Mouse (Mus musculus) forebrain, postnatal 0 days (tissue): Measurements from ENCODE around the gene Washc3. TPM values are rescaled to one million over a fixed set of nuclear protein-coding genes. Genes with fewer than 3 reads are reported as not detected.

Experiments used
- ATAC-seq: fragments of 200-750 bp; cut with Nextera tagmentation; 2 replicates; pipeline ENCODE4 v1.8.0; 2017; ENCODE audit warnings: mild to moderate bottlenecking, moderate library complexity
- DNase-seq: peaks from one replicate; pipeline ENCODE4 v3.0.0-alpha.2; 2015
- H3K27ac ChIP-seq: fragments of 300-500 bp; sonication (generic); 2 replicates; pipeline ENCODE4 v1.5.1; 2014; ENCODE audit warnings: low read depth, mild to moderate bottlenecking, antibody characterized with exemption, low read length, moderate library complexity, mixed read lengths
- H3K27me3 ChIP-seq: fragments of 300-500 bp; sonication (generic); 2 replicates; pipeline ENCODE4 v1.6.1; 2014; ENCODE audit warnings: mild to moderate bottlenecking, low read length, mixed read lengths; ENCODE audit not compliant: insufficient read depth
- H3K36me3 ChIP-seq: fragments of 300-500 bp; sonication (generic); 2 replicates; pipeline ENCODE4 v1.6.1; 2014; ENCODE audit warnings: mild to moderate bottlenecking, moderate library complexity; ENCODE audit not compliant: insufficient read depth
- H3K4me1 ChIP-seq: fragments of 300-500 bp; sonication (generic); 2 replicates; pipeline ENCODE4 v1.6.1; 2014; ENCODE audit warnings: antibody characterized with exemption; ENCODE audit not compliant: insufficient read depth
- H3K4me2 ChIP-seq: fragments of 300-500 bp; sonication (generic); 2 replicates; pipeline ENCODE4 v1.6.1; 2014; ENCODE audit warnings: low read depth, mild to moderate bottlenecking, moderate library complexity
- H3K4me3 ChIP-seq: fragments of 300-500 bp; sonication (generic); 2 replicates; pipeline ENCODE4 v1.5.1; 2014; ENCODE audit warnings: low read depth, low read length, mixed read lengths
- H3K9ac ChIP-seq: fragments of 300-500 bp; sonication (generic); 2 replicates; pipeline ENCODE4 v1.6.1; 2014; ENCODE audit warnings: mild to moderate bottlenecking
- H3K9me3 ChIP-seq: fragments of 300-500 bp; sonication (generic); 2 replicates; pipeline ENCODE4 v1.6.1; 2016; ENCODE audit warnings: low read length
- CTCF ChIP-seq: sonication (generic); IDR thresholded peaks from 2 replicates; pipeline ENCODE4 v1.5.1; 2016; ENCODE audit warnings: antibody characterized with exemption, control low read depth, low read depth
- WGBS: fragments of 180-500 bp; shearing (Covaris S2); extraction: QIAGEN DNeasy Blood & Tissue Kit; methylation state at CpG from one replicate; pipeline ENCODE4 v1.1.7; 2014; 5-methylcytosine and 5-hydroxymethylcytosine counted together
- polyA plus RNA-seq: library from polyadenylated mRNA; unstranded; fragments of >200 nt; fragmentation: Nextera tagmentation; extraction: Ambion mirVana; gene quantifications from 2 replicates; pipeline ENCODE4 v1.2.1, GENCODE M21; 2015
- total RNA-seq: library from RNA; depleted of rRNA; stranded (reverse); fragments of >200 nt; gene quantifications from 2 replicates; pipeline ENCODE4 v1.2.3, GENCODE M21; 2014

The Washc3 gene
- total and polyA plus RNA-seq, 2 experiments from 2014 or later, result 27.1 to 40.4 TPM

DNA sequence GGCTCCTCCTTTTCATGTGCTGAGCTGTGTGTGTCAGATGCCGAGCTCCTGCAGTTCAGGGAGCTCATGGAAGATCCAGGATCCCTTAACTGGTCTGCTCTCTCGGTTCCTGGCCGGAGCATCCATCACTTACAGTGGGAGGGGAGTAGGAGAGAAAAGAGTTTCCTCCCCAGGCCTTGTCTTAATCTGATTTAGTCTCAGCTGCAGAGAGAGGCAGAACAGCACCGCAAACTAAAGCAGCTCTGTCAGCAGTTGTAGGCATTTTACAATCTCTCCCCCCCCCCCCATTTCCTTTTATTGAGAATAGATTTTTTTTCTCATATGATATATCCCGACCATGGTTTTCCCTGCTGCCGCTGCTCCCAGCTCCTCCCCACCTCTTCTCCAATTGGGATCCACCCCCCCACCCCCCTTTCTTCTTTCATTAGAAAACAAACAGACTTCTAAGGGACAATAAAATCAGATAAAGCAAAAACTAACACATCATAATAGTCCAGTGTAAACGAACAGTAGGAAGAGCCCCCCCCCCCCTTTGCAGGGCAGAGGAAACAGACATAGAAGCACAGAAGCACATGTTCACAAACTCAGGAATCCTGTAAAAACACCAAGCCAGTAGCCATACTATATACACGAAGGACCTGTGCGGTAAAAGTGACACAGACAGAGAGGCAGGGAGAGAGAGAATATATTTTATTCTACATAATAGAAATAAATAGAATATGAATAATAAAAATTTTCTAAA, 51.4 kb downstream of the Washc3 start:
- DNase-seq, result no peak

DNA sequence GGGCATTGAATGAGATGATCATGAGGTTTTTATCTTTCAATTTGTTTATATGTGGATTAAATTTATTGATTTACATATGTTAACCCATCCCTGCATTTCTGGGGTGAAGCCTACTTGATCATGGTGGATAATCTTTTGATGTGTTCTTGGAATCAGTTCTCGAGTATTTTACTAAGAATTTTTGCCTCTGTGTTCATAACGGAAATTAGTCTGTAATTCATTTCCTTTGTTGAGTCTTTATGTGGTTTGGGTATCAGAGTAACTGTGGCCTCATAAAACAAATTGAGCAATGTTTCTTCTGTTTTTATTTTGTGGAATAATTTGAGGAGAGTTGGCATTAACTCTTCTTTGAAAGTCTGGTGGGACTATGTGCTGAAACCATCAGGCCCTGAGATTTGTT, 54.7 kb downstream of the Washc3 start:
- Histone ChIP-seq H3K27ac (no peak overlapping the region), H3K4me3 (no peak overlapping the region), H3K9ac (no peak overlapping the region), H3K36me3 (no peaks in the 10 kb centered on the region), H3K4me1 (no peaks in the 10 kb centered on the region), H3K9me3 (no peaks in the 10 kb centered on the region), H3K27me3 (no peaks in the 10 kb centered on the region), H3K4me2 (no peak overlapping the region)
- DNase-seq, result no peak
- no peak for TF ChIP-seq CTCF
- WGBS, result 96% methylated on average over 2 of the region's 2 CpGs
- no peak for ATAC-seq

More for the DNA sequence above, 51.4 kb downstream of the Washc3 start:
- Histone ChIP-seq H3K36me3 (no peaks in the 10 kb centered on the region), H3K4me3 (no peak overlapping the region), H3K27me3 (no peaks in the 10 kb centered on the region), H3K4me2 (no peak overlapping the region), H3K9me3 (no peaks in the 10 kb centered on the region), H3K9ac (no peak overlapping the region), H3K4me1 (no peaks in the 10 kb centered on the region), H3K27ac (no peak overlapping the region)
- no peak for ATAC-seq
- 80% methylated on average over 9 of the region's 9 CpGs for WGBS
- no peak for TF ChIP-seq CTCF

DNA sequence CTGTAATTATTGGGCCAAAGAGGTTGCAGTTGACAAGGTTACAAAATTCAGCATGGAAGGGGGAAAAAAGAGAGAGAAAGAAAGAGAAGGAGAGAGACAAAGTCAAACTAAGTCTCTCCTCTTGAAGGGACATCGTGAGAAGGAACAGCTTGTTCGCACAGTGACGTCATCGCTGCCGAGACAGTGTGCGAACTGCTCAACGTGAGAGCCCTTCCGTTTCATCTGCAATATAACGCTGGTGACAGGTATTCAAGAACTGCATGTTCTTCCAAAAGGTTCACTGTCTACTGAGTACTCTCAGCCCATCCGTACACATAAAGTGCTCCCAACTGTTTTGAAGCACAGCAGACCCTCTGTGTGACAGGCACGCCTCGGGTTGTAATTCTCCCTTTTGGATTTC, 59.4 kb downstream of the Washc3 start:
- Histone ChIP-seq H3K4me3 (no peak overlapping the region), H3K4me1 (no peaks in the 10 kb centered on the region), H3K27ac (no peak overlapping the region), H3K36me3 (no peaks in the 10 kb centered on the region), H3K9me3 (no peaks in the 10 kb centered on the region), H3K4me2 (no peak overlapping the region), H3K27me3 (no peaks in the 10 kb centered on the region), H3K9ac (no peak overlapping the region)
- DNase-seq, result no peak
- no peak for ATAC-seq
- TF ChIP-seq CTCF, result no peak
- 84% methylated on average over 12 of the region's 12 CpGs for WGBS

DNA sequence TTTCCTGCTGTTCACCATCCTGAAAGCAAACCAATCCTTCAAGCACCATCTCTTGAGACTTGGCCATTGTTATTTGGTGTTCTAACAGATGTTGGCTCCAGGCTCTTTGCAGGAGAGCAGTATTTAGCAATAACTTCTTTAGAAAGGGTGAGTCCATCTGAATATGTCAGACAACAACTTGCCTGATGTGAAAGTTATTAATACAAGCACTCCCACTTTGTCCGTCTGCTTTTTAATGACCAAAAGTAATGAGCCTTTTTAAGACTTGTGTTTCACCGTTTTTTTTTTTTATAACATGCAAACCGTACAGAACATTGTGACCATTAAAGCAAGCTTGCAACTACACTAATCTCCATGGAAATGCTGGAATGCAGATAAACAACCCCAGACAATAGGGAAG, 60.3 kb downstream of the Washc3 start:
- H3K4me3 ChIP-seq, result no peak overlapping the region
- 31% methylated on average over 3 of the region's 3 CpGs for WGBS
- no peak overlapping the region for H3K9ac ChIP-seq
- no peak for DNase-seq
- no peak for ATAC-seq
- H3K4me2 ChIP-seq, result no peak overlapping the region
- no peaks in the 10 kb centered on the region for H3K27me3 ChIP-seq
- no peaks in the 10 kb centered on the region for H3K4me1 ChIP-seq
- no peaks in the 10 kb centered on the region for H3K36me3 ChIP-seq
- no peaks in the 10 kb centered on the region for H3K9me3 ChIP-seq
- no peak overlapping the region for H3K27ac ChIP-seq
- no peak for TF ChIP-seq CTCF

DNA sequence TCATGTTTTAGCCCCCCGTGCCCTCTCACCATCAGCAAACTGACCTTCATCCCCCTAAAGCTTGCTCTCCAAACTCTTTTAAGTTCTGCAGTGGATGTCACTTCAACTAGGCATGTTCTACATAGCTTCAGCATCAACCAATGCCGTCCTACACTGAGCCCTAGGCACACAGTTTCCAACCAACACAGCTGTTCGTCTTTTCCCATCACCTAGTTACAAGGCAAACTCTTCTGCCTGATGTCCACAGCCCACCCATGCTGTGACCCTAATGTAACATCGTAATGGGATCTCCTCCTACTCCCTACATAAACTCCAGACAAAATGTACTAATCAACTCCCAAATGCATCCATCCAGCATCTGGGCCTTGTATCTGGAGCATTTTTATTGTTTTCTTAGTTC, 62.5 kb downstream of the Washc3 start:
- 90% methylated on average over 4 of the region's 4 CpGs for WGBS
- Histone ChIP-seq H3K9me3 (no peaks in the 10 kb centered on the region), H3K4me3 (no peak overlapping the region), H3K27ac (no peak overlapping the region), H3K9ac (no peak overlapping the region), H3K4me1 (no peaks in the 10 kb centered on the region), H3K27me3 (no peaks in the 10 kb centered on the region), H3K36me3 (no peaks in the 10 kb centered on the region), H3K4me2 (no peak overlapping the region)
- no peak for TF ChIP-seq CTCF
- ATAC-seq, result no peak
- no peak for DNase-seq

DNA sequence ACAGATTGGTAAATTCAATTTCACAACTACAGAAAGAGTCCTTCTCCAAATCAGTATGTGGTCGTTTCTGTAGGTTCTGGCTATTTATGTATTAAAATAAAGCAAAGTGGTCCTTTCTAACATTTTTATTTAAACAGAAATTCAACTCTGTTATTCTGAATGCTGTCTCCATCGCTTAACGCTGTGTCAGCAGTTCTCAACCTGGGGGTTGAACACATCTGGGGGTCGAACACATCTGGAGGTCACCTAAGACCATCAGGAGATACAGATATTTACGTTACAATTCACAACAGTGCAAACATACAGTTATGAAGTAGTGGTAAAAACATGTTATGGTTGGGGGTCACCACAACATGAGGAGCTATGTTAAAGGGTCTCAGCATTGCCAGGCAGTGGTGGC, 73.2 kb downstream of the Washc3 start:
- no peak overlapping the region for H3K4me2 ChIP-seq
- no peak overlapping the region for H3K27ac ChIP-seq
- no peaks in the 10 kb centered on the region for H3K36me3 ChIP-seq
- WGBS, result 87% methylated on average over 5 of the region's 5 CpGs
- no peaks in the 10 kb centered on the region for H3K27me3 ChIP-seq
- no peak for TF ChIP-seq CTCF
- no peak for DNase-seq
- H3K9me3 ChIP-seq, result no peaks in the 10 kb centered on the region
- no peak for ATAC-seq
- H3K4me1 ChIP-seq, result no peaks in the 10 kb centered on the region
- H3K4me3 ChIP-seq, result no peak overlapping the region
- no peak overlapping the region for H3K9ac ChIP-seq

DNA sequence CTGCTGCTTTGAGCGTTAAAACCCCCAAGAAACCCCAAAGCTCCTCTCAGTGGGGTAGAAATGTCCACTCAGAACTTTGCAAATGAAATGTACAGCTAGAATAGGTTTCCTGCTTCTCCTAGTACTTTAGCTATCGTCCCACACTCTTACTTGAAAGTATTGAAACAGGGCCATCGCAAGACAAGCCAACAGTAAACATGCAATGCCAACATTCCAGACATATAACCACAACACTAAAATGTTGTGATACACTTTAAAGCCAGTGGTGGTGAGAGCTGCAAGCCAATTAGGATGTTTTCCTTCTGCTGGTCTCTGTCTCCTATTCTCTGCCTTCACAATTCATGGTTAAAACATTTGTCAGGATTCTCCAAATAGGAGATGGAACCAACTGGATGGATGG, 80.8 kb downstream of the Washc3 start:
- Histone ChIP-seq H3K36me3 (no peaks in the 10 kb centered on the region), H3K9ac (no peak overlapping the region), H3K4me3 (no peak overlapping the region), H3K27me3 (no peaks in the 10 kb centered on the region), H3K4me1 (no peaks in the 10 kb centered on the region), H3K4me2 (no peak overlapping the region), H3K27ac (no peak overlapping the region), H3K9me3 (no peaks in the 10 kb centered on the region)
- no peak for DNase-seq
- no peak for ATAC-seq
- WGBS, result 81% methylated on average over 3 of the region's 3 CpGs
- TF ChIP-seq CTCF, result no peak
